Mouse (Mus musculus): Measurements from ENCODE around the gene Otud7a.

DNA sequence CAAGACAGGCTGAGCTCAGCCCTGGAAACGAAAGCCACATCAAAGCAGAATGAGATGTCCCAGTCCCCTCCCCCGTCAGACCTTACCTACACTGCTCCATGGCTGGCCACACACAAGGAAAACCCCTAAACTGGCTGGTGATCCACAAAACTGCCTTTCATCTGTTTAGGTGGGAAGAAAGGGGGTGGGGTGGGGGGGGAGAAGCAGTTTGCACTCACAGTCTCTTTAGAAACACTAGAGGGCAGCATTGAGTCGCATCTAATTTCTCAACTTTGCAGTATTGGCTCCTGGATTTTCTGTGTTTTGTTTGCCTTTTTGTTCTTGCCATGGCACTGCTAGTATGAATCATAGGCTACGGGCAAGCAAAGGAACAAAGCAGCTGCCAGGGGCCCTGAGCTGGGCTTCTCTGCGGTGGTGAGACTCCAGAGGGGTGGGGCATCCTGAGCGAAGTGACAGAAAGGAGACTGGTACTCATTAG, 308.8 kb downstream of the Otud7a start:
- TF ChIP-seq CTCF (IDR thresholded peaks at IDR 0.05; ENCODE audit: low read depth), result peak; percentile 67
- TF ChIP-seq EP300 (IDR thresholded peaks at IDR 0.05; ENCODE audit: low read depth), result no peak
